Mouse (Mus musculus): ENCODE data around the gene Ifnar2. TPM values are rescaled to one million over a fixed set of nuclear protein-coding genes. Genes with fewer than 3 reads are reported as not detected.
A peak's percentile ranks its signal among the peaks of the same experiment; 100 is the strongest.

Gene Ifnar2
- polyA plus RNA-seq, 1 experiment from 2014 or later: 60.4 TPM

- Histone ChIP-seq H3K4me1 (no peaks in the 10 kb centered on the region), H3K4me2 (no peak overlapping the region), H3K9ac (no peak overlapping the region), H3K36me3 (peaks cover 11% of the 10 kb centered on the region), H3K27me3 (replicated peaks) (no peaks in the 10 kb centered on the region), H3K4me3 (replicated peaks) (no peak overlapping the region), H3K27ac (no peak overlapping the region), H3K9me3 (no peaks in the 10 kb centered on the region)
- no peak for ATAC-seq (ENCODE audit: insufficient read depth, low FRiP score, low read depth)
- WGBS: 56% methylated on average over 8 of the region's 8 CpGs
Measured at GRCm38 (mm10) chr16:91395633-91396392, 23.2 kb downstream of the Ifnar2 start.

- 69% methylated on average over 10 of the region's 10 CpGs for WGBS
- peak; percentile 47; the same call in 1 of the 2 replicates for ATAC-seq (ENCODE audit: insufficient read depth, low FRiP score, low read depth)
Measured at GRCm38 (mm10) chr16:91396844-91397537, 24.4 kb downstream of the Ifnar2 start.

GRCm38 (mm10) chr16:91398030-91398429 is 25.4 kb downstream of the Ifnar2 start:
- 88% methylated on average over 12 of the region's 12 CpGs for WGBS
- ATAC-seq (ENCODE audit: insufficient read depth, low FRiP score, low read depth): no peak
- H3K9ac ChIP-seq: no peak overlapping the region

More at GRCm38 (mm10) chr16:91396844-91397537, 24.4 kb downstream of the Ifnar2 start:
- Histone ChIP-seq H3K27ac (no peak overlapping the region), H3K9ac (no peak overlapping the region), H3K4me2 (no peak overlapping the region), H3K4me3 (replicated peaks) (no peak overlapping the region), H3K9me3 (no peaks in the 10 kb centered on the region), H3K27me3 (replicated peaks) (no peaks in the 10 kb centered on the region), H3K36me3 (peaks cover 8% of the 10 kb centered on the region), H3K4me1 (no peaks in the 10 kb centered on the region)

GRCm38 (mm10) chr16:91398944-91399343 is 26.4 kb downstream of the Ifnar2 start:
- no peak overlapping the region for H3K27ac ChIP-seq
- H3K9ac ChIP-seq: no peak overlapping the region
- no peaks in the 10 kb centered on the region for H3K9me3 ChIP-seq
- peaks cover 4% of the 10 kb centered on the region; the same call in 1 of the 2 replicates for H3K36me3 ChIP-seq
- no peak overlapping the region for H3K4me2 ChIP-seq
- H3K4me3 ChIP-seq (replicated peaks): no peak overlapping the region
- ATAC-seq (ENCODE audit: insufficient read depth, low FRiP score, low read depth): no peak
- no peaks in the 10 kb centered on the region for H3K4me1 ChIP-seq
- no peaks in the 10 kb centered on the region for H3K27me3 ChIP-seq (replicated peaks)
- WGBS: 94% methylated on average over 7 of the region's 7 CpGs

More at GRCm38 (mm10) chr16:91398030-91398429, 25.4 kb downstream of the Ifnar2 start:
- Histone ChIP-seq H3K36me3 (peaks cover 1% of the 10 kb centered on the region; the same call in 1 of the 2 replicates), H3K9me3 (no peaks in the 10 kb centered on the region), H3K27ac (no peak overlapping the region), H3K4me3 (replicated peaks) (no peak overlapping the region), H3K4me2 (no peak overlapping the region), H3K27me3 (replicated peaks) (no peaks in the 10 kb centered on the region), H3K4me1 (no peaks in the 10 kb centered on the region)

- H3K27ac ChIP-seq: no peak overlapping the region
Measured at GRCm38 (mm10) chr16:91401569-91402165, 29.1 kb downstream of the Ifnar2 start.

GRCm38 (mm10) chr16:91403784-91404183 is 31.2 kb downstream of the Ifnar2 start:
- H3K4me2 ChIP-seq: no peak overlapping the region
- H3K4me3 ChIP-seq (replicated peaks): no peak overlapping the region
- no peaks in the 10 kb centered on the region for H3K9me3 ChIP-seq
- H3K9ac ChIP-seq: no peak overlapping the region
- ATAC-seq (ENCODE audit: insufficient read depth, low FRiP score, low read depth): no peak
- peaks cover 6% of the 10 kb centered on the region; the same call in 1 of the 2 replicates for H3K4me1 ChIP-seq
- WGBS: 75% methylated on average over 9 of the region's 9 CpGs
- no peak overlapping the region for H3K27ac ChIP-seq
- peaks cover 8% of the 10 kb centered on the region; the same call in 1 of the 2 replicates for H3K36me3 ChIP-seq
- no peaks in the 10 kb centered on the region for H3K27me3 ChIP-seq (replicated peaks)

More at GRCm38 (mm10) chr16:91401569-91402165, 29.1 kb downstream of the Ifnar2 start:
- H3K4me2 ChIP-seq: no peak overlapping the region
- WGBS: 72% methylated on average over 6 of the region's 6 CpGs
- no peaks in the 10 kb centered on the region for H3K9me3 ChIP-seq
- no peak for ATAC-seq (ENCODE audit: insufficient read depth, low FRiP score, low read depth)
- peaks cover 8% of the 10 kb centered on the region; the same call in 1 of the 2 replicates for H3K36me3 ChIP-seq
- no peaks in the 10 kb centered on the region for H3K27me3 ChIP-seq (replicated peaks)
- H3K4me3 ChIP-seq (replicated peaks): no peak overlapping the region
- no peak overlapping the region for H3K9ac ChIP-seq
- no peaks in the 10 kb centered on the region for H3K4me1 ChIP-seq

GRCm38 (mm10) chr16:91404187-91404586 is 31.6 kb downstream of the Ifnar2 start:
- no peak for ATAC-seq (ENCODE audit: insufficient read depth, low FRiP score, low read depth)
- no peak overlapping the region for H3K27ac ChIP-seq
- H3K9me3 ChIP-seq: no peaks in the 10 kb centered on the region
- 92% methylated on average over 8 of the region's 8 CpGs for WGBS
- H3K4me2 ChIP-seq: no peak overlapping the region
- H3K4me3 ChIP-seq (replicated peaks): no peak overlapping the region
- peaks cover 6% of the 10 kb centered on the region; the same call in 1 of the 2 replicates for H3K4me1 ChIP-seq
- H3K36me3 ChIP-seq: peaks cover 8% of the 10 kb centered on the region; the same call in 1 of the 2 replicates
- no peaks in the 10 kb centered on the region for H3K27me3 ChIP-seq (replicated peaks)
- H3K9ac ChIP-seq: no peak overlapping the region

GRCm38 (mm10) chr16:91404828-91405577 is 32.4 kb downstream of the Ifnar2 start:
- no peaks in the 10 kb centered on the region for H3K27me3 ChIP-seq (replicated peaks)
- no peaks in the 10 kb centered on the region for H3K9me3 ChIP-seq
- no peak overlapping the region for H3K9ac ChIP-seq
- H3K4me2 ChIP-seq: peak overlapping the region; percentile 75; the same call in 1 of the 2 replicates
- 75% methylated on average over 10 of the region's 10 CpGs for WGBS
- H3K4me3 ChIP-seq (replicated peaks): no peak overlapping the region; the same call in 1 of the 2 replicates
- H3K4me1 ChIP-seq: peaks cover 6% of the 10 kb centered on the region; the same call in 1 of the 2 replicates
- no peak overlapping the region; the same call in 1 of the 2 replicates for H3K27ac ChIP-seq
- ATAC-seq (ENCODE audit: insufficient read depth, low FRiP score, low read depth): no peak
- peaks cover 8% of the 10 kb centered on the region; the same call in 1 of the 2 replicates for H3K36me3 ChIP-seq

- Histone ChIP-seq H3K4me2 (peak within 1 kb of the TSS; percentile 75), H3K9me3 (no peaks in the 10 kb centered on the region), H3K4me1 (peaks cover 6% of the 10 kb centered on the region; the same call in 1 of the 2 replicates), H3K27me3 (replicated peaks) (no peaks in the 10 kb centered on the region), H3K4me3 (replicated peaks) (peak within 1 kb of the TSS; percentile 73), H3K27ac (peak within 1 kb of the TSS; percentile 84), H3K9ac (peak within 1 kb of the TSS; percentile 85), H3K36me3 (peaks cover 8% of the 10 kb centered on the region; the same call in 1 of the 2 replicates)
- 3% methylated on average over 50 of the region's 51 CpGs for WGBS
- ATAC-seq (ENCODE audit: insufficient read depth, low FRiP score, low read depth): peak; percentile 87
Measured at GRCm38 (mm10) chr16:91405640-91406584, 33.3 kb downstream of the Ifnar2 start, which contains the start of gene Il10rb. Il10rb (plus strand) TSS chr16:91406164.

- H3K27me3 ChIP-seq (replicated peaks): no peaks in the 10 kb centered on the region
- ATAC-seq (ENCODE audit: insufficient read depth, low FRiP score, low read depth): peak; percentile 24
- peak overlapping the region; percentile 73 for H3K4me3 ChIP-seq (replicated peaks)
- peak overlapping the region; percentile 75 for H3K4me2 ChIP-seq
- H3K9me3 ChIP-seq: no peaks in the 10 kb centered on the region
- H3K4me1 ChIP-seq: peaks cover 6% of the 10 kb centered on the region; the same call in 1 of the 2 replicates
- H3K9ac ChIP-seq: peak overlapping the region; percentile 85
- peak overlapping the region; percentile 84 for H3K27ac ChIP-seq
- WGBS: 2% methylated on average over 13 of the region's 13 CpGs
- peaks cover 8% of the 10 kb centered on the region; the same call in 1 of the 2 replicates for H3K36me3 ChIP-seq
Measured at GRCm38 (mm10) chr16:91406585-91407220, 34.1 kb downstream of the Ifnar2 start.

All from stomach, embryonic 15.5 days (tissue).